Mouse (Mus musculus) frontal cortex, postnatal 25 days (tissue): Measurements from ENCODE around the gene Socs7.
A peak's percentile ranks its signal among the peaks of the same experiment; 100 is the strongest.
"Not testable (repeated sequence)": the region's sequence is repeated elsewhere in the genome, so short reads cannot be mapped to it uniquely, and the experiment has no call there.

Source experiments
- DNase-seq, 2 experiments: peaks; one replicate each; pipeline ENCODE4 v3.0.0; 2022; ENCODE audit warnings: low spot score in 2 of 2

The Socs7 gene

GRCm38 (mm10) chr11:97361948-97362648 lies at the start of gene Socs7:
Socs7 (plus strand) TSS chr11:97362551.
- DNase-seq, result peak; percentile 80 to 90

- DNase-seq, result not testable (repeated sequence)
Observed at GRCm38 (mm10) chr11:97312871-97313270, 49.5 kb upstream of the Socs7 start.

GRCm38 (mm10) chr11:97314110-97314509 lies 48.2 kb upstream of the Socs7 start:
- no peak for DNase-seq

- DNase-seq, result no peak
Observed at GRCm38 (mm10) chr11:97314751-97315503, 47.4 kb upstream of the Socs7 start.

GRCm38 (mm10) chr11:97315504-97316503 lies 46.5 kb upstream of the Socs7 start, which contains the start of gene Mrpl45:
Mrpl45 (plus strand) TSS chr11:97315716.
- DNase-seq, result peak; percentile 99

- DNase-seq, result no peak
Observed at GRCm38 (mm10) chr11:97321197-97321596, 41.2 kb upstream of the Socs7 start.

- DNase-seq, result not testable (repeated sequence)
Observed at GRCm38 (mm10) chr11:97321894-97322600, 40.3 kb upstream of the Socs7 start.

GRCm38 (mm10) chr11:97325224-97325623 lies 37.1 kb upstream of the Socs7 start:
- DNase-seq, result no peak

GRCm38 (mm10) chr11:97328148-97328547 lies 34.2 kb upstream of the Socs7 start:
- peak; percentile 46 to 49 for DNase-seq

GRCm38 (mm10) chr11:97330315-97330714 lies 32.0 kb upstream of the Socs7 start:
- no peak for DNase-seq

GRCm38 (mm10) chr11:97331231-97332190 lies 30.8 kb upstream of the Socs7 start:
- DNase-seq, result no peak

GRCm38 (mm10) chr11:97333044-97333443 lies 29.3 kb upstream of the Socs7 start:
- DNase-seq, result no peak

- DNase-seq, result no peak
Observed at GRCm38 (mm10) chr11:97333896-97334295, 28.5 kb upstream of the Socs7 start.

GRCm38 (mm10) chr11:97334400-97334799 lies 28.0 kb upstream of the Socs7 start:
- DNase-seq, result no peak

- DNase-seq, result no peak
Observed at GRCm38 (mm10) chr11:97336238-97336637, 26.1 kb upstream of the Socs7 start.

- DNase-seq, result no peak
Observed at GRCm38 (mm10) chr11:97336751-97337345, 25.5 kb upstream of the Socs7 start.

GRCm38 (mm10) chr11:97337363-97337762 lies 25.0 kb upstream of the Socs7 start:
- DNase-seq, result no peak

GRCm38 (mm10) chr11:97338302-97338976 lies 23.9 kb upstream of the Socs7 start:
- DNase-seq, result no peak

- DNase-seq, result no peak
Observed at GRCm38 (mm10) chr11:97338977-97339315, 23.4 kb upstream of the Socs7 start.
